Mouse (Mus musculus) ovary, adult 2 months (tissue): ENCODE results near the gene Prnd. TPM values are rescaled to one million over a fixed set of nuclear protein-coding genes. Genes with fewer than 3 reads are reported as not detected.

Source experiments
- polyA plus RNA-seq: library from polyadenylated mRNA; depleted of rRNA; stranded (reverse); fragments of >200 nt; gene quantifications from 2 replicates; pipeline ENCODE4 v1.2.3, GENCODE M21; 2012; rRNA removed

The Prnd gene
- 2.8 and 3.9 TPM in 2 replicates for polyA plus RNA-seq

GRCm38 (mm10) chr2:131950598-131951095, at the start of gene Prnd:
Gene Prnd, plus strand, starts transcription at chr2:131950861.

GRCm38 (mm10) chr2:131909683-131910572, 40.7 kb upstream of the Prnd start, which contains the start of the genes Prnp and Prn:
Gene Prnp, plus strand, starts transcription at chr2:131909928.
Gene Prn, plus strand, starts transcription at chr2:131909957.

Other genes starting within 250 kb of the Prnd start
- gene Erv3, start 91.1 kb upstream of the Prnd start, polyA plus RNA-seq, result not detected in 2 replicates
- 68.3 and 72.8 TPM in 2 replicates for gene Prnp, start 40.9 kb upstream of the Prnd start, polyA plus RNA-seq
- gene Prn, start 40.9 kb upstream of the Prnd start, polyA plus RNA-seq, result not detected in 2 replicates
- 41.6 and 51.1 TPM in 2 replicates for gene Rassf2, start 79.4 kb downstream of the Prnd start, polyA plus RNA-seq
- 64.7 and 66.0 TPM in 2 replicates for gene Slc23a2, start 194.2 kb downstream of the Prnd start, polyA plus RNA-seq